ENCODE assay signal across 8 mouse cellular contexts in genomic region chrX:12129230-12129629, GRCm38 (mm10). TPM values are rescaled to one million over a fixed set of nuclear protein-coding genes. Genes with fewer than 3 reads are reported as not detected.
A peak's percentile ranks its signal among the peaks of the same experiment; 100 is the strongest.
DNase-seq lines count a peak whose midpoint lies in the region; ATAC-seq and TF ChIP-seq lines count a peak whose summit lies in the region.

No protein-coding gene starts in this region.

- H3K4me3 ChIP-seq in intestine, embryonic 16.5 days (ENCODE audit: low read length) = peak overlapping the region; percentile 62; the same call in 1 of the 2 replicates
- peak overlapping the region; percentile 11 for H3K4me3 ChIP-seq in lung, adult 2 months (replicated peaks; ENCODE audit: extremely low read depth, low read depth, low read length)
- peak overlapping the region; percentile 55 for H3K4me3 ChIP-seq in neural tube, embryonic 15.5 days (replicated peaks)

- H3K4me2 ChIP-seq in intestine, embryonic 16.5 days (ENCODE audit: low read depth, low read length) = peak overlapping the region; percentile 60
- peak overlapping the region; percentile 64 for H3K4me2 ChIP-seq in neural tube, embryonic 15.5 days

- peak; percentile 5; the same call in 1 of the 2 replicates for ATAC-seq in intestine, embryonic 16.5 days
- 0 out of 2 replicates have a peak, but pooled peaks have one; percentile 15 for ATAC-seq in neural tube, embryonic 15.5 days (ENCODE audit: low FRiP score)

- DNase-seq in retina, postnatal 1 day = peak; percentile 65
- no peak for DNase-seq in retina, embryonic 14.5 days (ENCODE audit: low spot score)
- DNase-seq in brain, adult 2 months (ENCODE audit: low read depth, low spot score) = peak; percentile 46
- DNase-seq in heart, adult 18-20 months = peak; percentile 77 to 84
- DNase-seq in lung, adult 2 months = peak; percentile 63
- DNase-seq in frontal cortex, postnatal 14 days (ENCODE audit: low spot score in 2 of 2) = no peak

- TF ChIP-seq POLR2A in lung, adult 2 months (IDR thresholded peaks at IDR 0.05; ENCODE audit: borderline replicate concordance, extremely low read depth, low read depth, low read length) = no peak

- peaks cover 35% of the 10 kb centered on the region for H3K4me1 ChIP-seq in intestine, embryonic 16.5 days (ENCODE audit: control insufficient read depth, insufficient read depth, low read length)
- peaks cover 22% of the 10 kb centered on the region for H3K4me1 ChIP-seq in lung, adult 2 months (ENCODE audit: control insufficient read depth, insufficient read depth, low read length)
- H3K4me1 ChIP-seq in neural tube, embryonic 15.5 days = peaks cover 48% of the 10 kb centered on the region

- H3K9ac ChIP-seq in intestine, embryonic 16.5 days (ENCODE audit: low read depth, low read length) = peak overlapping the region; percentile 78; the same call in 1 of the 2 replicates
- no peak overlapping the region for H3K9ac ChIP-seq in neural tube, embryonic 15.5 days (replicated peaks)

- H3K36me3 ChIP-seq in intestine, embryonic 16.5 days (ENCODE audit: control insufficient read depth, insufficient read depth, low read length) = no peaks in the 10 kb centered on the region
- H3K36me3 ChIP-seq in neural tube, embryonic 15.5 days = no peaks in the 10 kb centered on the region

- WGBS in intestine, embryonic 16.5 days = 27% methylated on average over 23 of the region's 24 CpGs
- 11% methylated on average over 24 of the region's 24 CpGs for WGBS in lung, adult 2 months
- WGBS in neural tube, embryonic 15.5 days = 8% methylated on average over 20 of the region's 24 CpGs

- H3K27me3 ChIP-seq in intestine, embryonic 16.5 days (replicated peaks; ENCODE audit: control insufficient read depth, insufficient read depth, low read length) = peaks cover 38% of the 10 kb centered on the region
- H3K27me3 ChIP-seq in neural tube, embryonic 15.5 days (replicated peaks) = peaks cover 60% of the 10 kb centered on the region

- H3K27ac ChIP-seq in intestine, embryonic 16.5 days (ENCODE audit: low read length) = peak overlapping the region; percentile 61
- peak overlapping the region; percentile 90; the same call in 1 of the 2 replicates for H3K27ac ChIP-seq in neural tube, embryonic 15.5 days (replicated peaks)

- TF ChIP-seq CTCF in lung, adult 2 months (IDR thresholded peaks at IDR 0.05; ENCODE audit: insufficient read depth, low read length) = no peak

- no peaks in the 10 kb centered on the region for H3K9me3 ChIP-seq in intestine, embryonic 16.5 days (ENCODE audit: control insufficient read depth, low read length)
- no peaks in the 10 kb centered on the region for H3K9me3 ChIP-seq in neural tube, embryonic 15.5 days (replicated peaks)

RNA-seq across cellular contexts. Expression of gene Bcor, which starts 30.9 kb away (rescaled TPM):
- total RNA-seq in heart, adult 18-20 months (2021) = 10 to 100 TPM; 16.7 to 20.5 TPM
- 8.1 and 9.8 TPM in 2 replicates for polyA plus RNA-seq in intestine, embryonic 16.5 days (2015; fragmentation: Nextera tagmentation; extraction: Ambion mirVana)
- polyA plus RNA-seq in lung, adult 2 months (2012; rRNA removed) = 12.7 and 15.8 TPM in 2 replicates
- 12.2 and 13.8 TPM in 2 replicates for polyA plus RNA-seq in neural tube, embryonic 15.5 days (2015; fragmentation: Nextera tagmentation; extraction: Ambion mirVana)

Comparison
In these comparisons a context has a peak if more than half of its experiments do, and no peak if none do; other contexts are left out.
1. DNase-seq: peak in retina, postnatal 1 day (single experiment), brain, adult 2 months (single experiment), heart, adult 18-20 months (2 of 2) and lung, adult 2 months (single experiment); none in retina, embryonic 14.5 days (single experiment) and frontal cortex, postnatal 14 days (0 of 2).
2. H3K4me3 ChIP-seq: peak in every context shown above with its lines; median percentile 62 in intestine, embryonic 16.5 days; 55 in neural tube, embryonic 15.5 days; 11 in lung, adult 2 months.